Mouse (Mus musculus): ENCODE results near the gene Anpep.

Anpep gene

DNA sequence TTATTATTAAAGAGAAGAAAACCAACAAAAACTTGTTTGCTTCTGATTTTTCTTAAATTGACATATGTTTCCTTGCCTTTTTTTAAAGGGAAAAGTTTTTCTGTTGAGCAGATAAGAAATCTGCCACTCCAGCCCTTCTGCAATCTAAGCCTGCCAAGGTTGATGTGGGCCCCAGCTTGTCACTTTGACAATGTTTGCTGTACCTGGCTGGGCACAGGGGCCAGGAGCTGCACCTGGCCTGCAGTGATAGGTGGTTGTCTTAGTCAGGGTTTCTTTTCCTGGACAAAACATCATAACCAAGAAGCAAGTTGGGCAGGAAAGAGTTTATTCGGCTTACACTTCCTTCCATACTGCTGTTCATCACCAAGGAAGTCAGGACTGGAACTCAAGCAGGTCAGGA, 47.5 kb downstream of the Anpep start:
- intact Hi-C loops (cut with DNase I), result no loop called here

DNA sequence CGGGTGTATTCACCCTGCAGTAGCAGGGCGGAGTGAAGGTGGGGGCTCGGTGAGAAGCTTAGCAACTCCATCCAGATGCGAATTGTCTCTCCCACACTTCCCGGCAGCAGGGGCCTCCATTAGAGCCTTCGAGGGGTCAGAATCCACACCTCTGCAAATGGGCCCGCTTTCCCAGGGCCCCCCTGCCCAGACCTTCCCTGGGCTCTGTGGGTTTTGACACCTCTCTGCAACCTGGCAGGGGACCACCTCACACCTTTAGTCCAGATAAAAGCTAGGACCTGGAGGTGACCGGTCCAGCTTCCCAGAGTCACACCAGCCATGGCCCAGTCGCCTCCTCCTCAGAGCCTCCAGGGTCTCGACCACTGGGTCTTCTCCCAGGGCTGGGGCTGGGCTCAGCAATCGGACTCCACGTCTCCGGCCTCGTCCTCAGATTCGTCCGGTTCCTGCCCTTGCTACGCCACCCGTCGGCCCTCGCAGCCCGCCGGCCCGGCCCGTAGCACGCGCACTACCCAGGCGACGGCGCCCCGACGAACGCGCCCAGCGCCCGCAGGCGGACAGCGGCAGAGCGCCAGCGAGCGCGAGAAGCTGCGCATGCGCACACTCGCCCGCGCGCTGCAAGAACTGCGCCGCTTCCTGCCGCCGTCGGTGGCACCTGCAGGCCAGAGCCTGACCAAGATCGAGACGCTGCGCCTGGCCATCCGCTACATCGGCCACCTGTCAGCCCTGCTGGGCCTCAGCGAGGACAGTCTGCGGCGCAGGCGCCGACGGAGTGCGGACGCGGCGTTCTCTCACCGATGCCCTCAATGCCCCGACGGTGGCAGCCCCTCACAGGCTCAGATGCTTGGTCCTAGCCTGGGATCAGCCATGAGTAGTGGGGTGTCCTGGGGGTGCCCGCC, 50.0 kb downstream of the Anpep start, which contains the start of gene Mesp2:
Gene Mesp2 (plus strand): TSS at position 117 of the 896 bp plus-strand sequence.
- intact Hi-C loops (cut with DNase I), result no loop called here

DNA sequence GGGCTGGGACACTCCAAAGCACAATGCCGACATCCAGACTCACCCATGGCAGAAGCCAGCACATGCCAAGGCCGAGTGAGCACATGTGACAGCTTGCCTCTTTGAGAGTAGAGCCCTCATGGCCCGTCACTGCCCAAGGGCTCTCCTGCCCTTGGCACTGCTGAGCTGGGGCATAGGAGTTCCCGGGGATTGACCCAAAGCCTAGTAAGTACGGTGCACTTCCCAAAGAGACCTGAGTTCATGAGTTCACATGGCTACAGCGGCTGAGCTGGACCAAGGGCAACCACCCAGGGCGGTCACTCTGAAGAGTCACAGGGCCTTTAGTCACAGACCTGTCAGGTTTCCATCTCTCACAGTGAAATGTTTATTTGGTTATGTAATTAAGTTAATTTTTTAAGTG, 52.3 kb downstream of the Anpep start:
- intact Hi-C loops (cut with DNase I), result no loop called here

DNA sequence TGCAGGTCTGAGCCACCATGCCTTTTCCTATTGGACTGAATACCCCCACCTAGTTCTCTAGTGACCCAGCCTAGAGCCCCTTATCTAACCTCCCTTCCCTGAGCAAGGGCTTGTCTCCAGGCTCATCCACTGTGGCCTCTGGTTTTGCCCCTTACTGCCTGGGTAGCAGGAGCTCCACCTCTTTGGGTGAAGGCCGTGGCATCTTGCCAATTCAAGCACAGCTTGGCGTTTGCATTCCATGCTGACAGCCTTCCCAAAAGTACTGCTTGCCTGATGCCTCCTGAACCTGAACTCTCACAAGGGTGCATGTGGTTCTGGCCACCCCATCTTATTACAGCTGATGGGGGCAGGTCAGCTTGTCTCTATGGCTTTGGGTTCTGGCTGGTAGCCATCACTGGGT, 57.0 kb downstream of the Anpep start:
- intact Hi-C loops (cut with DNase I), result no loop called here

DNA sequence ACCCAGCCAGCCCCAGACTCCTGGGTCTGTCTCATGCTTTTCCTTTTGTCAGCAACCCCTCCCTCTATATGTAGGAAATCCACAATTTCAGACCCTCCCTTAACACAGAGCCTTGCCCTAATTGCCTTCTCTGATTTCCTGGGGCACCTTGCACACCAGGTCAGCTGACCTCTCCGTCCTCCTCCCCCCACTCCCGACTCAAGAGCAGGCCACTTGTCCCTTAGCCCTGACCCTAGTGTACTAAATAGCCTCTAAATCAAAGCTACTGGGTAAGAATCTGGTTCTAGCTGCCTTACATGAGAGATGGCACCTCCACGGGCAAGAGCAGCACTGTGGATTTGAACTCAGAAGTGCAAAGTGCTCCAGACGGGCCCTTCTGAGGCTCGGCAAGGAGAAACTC, 58.8 kb downstream of the Anpep start:
- intact Hi-C loops (cut with DNase I), result no loop called here

DNA sequence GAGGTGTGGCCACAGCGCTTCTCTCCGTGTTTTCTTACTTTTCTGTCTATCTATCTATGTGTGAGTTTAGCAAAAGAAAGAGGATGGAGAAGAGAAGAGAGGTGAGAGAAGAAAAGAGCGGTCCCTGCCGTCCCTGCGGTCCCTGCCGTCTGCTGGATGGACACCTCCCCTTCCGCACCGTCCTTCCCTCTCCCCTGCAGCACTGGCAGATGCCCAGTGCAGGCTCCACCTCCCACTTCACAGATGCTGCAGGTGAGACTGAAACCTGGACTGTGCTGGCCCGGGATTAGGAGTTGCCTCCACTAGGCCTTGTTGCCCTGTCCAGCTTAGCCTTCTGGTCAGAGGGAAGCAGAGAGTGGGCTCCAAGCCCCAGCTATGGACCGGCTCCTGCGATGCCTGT, 59.5 kb downstream of the Anpep start:
- intact Hi-C loops (cut with DNase I), result no loop called here

DNA sequence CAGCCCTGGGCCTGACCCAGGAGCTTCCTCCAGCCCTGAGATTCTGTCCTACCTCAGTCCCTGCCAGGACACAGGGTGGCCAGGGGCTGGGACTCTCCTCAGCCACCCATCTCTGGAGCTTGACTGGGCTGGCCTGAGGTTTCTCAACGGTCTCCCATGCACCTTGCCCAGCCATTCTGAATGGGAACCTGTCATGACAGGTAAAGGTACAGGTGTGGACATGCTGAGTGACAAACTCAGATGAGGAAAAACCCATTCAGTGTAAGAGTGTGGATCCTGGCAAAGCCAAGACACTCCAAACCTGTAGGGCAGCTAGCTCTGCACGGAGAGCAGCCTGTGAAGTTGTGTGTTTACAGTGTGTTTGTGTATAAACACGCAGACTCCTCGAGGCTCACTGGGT, 60.5 kb downstream of the Anpep start:
- intact Hi-C loops (cut with DNase I), result no loop called here

DNA sequence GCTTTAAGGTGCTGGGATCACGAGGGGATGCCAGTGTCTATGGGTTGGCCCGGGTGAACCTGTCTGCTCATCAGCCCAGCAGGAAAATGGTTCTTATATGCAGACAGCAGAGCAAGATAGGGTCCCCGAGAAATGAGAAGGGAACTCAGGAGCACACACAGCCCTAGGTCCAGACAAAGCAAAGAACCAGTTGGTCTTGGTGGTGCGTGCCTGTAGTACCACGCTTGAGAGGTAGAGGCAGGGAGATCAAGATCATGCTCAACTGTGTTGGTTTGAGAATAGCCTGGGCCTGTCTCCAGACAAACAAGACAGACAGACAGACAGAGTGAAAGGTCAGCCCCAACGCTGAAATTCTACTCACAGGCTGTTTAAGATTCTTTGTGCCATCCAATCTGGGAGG, 61.4 kb downstream of the Anpep start:
- intact Hi-C loops (cut with DNase I), result loop anchor here (1.0 kb wide), 1 partner anchor 115 kb away; no protein-coding TSS in a partner anchor

DNA sequence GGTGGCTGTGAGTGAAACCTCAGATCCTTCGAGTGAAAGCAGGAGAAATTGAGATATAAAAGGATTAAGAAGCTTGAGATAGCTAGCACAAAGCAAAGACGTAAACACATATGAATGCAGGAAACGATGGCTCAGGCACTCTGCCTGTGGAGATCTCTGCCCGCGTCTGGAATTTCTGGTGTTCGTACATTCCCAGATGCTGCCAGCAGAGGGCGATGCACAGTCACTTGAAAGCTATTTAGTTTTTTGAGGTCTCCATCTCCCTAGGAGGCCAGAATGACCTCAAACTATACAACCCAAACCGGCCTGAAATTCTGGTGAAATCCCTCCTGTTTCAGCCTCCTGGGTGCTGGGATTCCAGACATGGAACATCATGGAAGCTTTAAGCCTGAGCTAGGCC, 61.8 kb downstream of the Anpep start:
- intact Hi-C loops (cut with DNase I), result loop anchor here (1.0 kb wide), 1 partner anchor 115 kb away; no protein-coding TSS in a partner anchor

DNA sequence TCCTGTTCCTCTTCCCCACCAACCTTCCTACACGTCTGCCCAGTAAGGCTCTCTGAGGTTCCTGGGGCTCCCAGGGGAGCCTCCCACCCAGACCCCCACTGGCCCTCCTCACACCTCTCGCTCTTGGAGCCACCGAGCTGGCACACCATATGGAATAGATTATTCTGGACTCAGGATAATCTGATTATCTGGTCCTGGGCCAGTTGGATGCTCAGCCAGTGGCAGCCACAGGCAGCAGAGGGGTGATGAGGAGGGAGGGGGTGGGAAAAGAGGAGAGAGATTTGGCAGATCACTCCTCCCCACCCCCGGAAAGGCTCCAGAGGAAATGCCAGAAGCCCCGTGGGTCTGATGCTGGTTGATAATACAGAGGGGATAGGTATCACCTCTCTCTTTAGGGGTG, 62.3 kb downstream of the Anpep start:
- intact Hi-C loops (cut with DNase I), result loop anchor here (1.0 kb wide), 1 partner anchor 116 kb away; no protein-coding TSS in a partner anchor

DNA sequence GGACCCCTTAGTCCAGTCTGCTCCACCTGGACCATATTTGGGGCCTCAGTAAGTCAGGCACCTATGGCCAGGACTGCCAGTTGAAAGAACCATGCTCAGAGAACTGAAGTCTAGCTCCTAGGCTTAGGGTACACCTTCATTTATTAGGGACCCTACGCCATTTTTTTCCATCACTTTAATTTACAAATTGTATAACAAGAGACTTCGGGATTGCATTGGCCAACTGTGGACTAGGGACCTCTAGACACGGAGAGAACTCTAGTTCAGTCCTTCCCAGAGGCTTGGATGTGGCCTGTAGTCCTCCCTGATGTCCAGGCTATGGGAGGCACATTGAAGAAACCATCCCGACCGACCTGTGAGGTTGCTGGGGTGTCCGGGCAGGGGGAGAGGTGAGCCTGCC, 67.2 kb downstream of the Anpep start, which contains the start of gene Mesp1:
Gene Mesp1 (minus strand): TSS at position 101 of the 400 bp plus-strand sequence.
- intact Hi-C loops (cut with DNase I), result no loop called here

DNA sequence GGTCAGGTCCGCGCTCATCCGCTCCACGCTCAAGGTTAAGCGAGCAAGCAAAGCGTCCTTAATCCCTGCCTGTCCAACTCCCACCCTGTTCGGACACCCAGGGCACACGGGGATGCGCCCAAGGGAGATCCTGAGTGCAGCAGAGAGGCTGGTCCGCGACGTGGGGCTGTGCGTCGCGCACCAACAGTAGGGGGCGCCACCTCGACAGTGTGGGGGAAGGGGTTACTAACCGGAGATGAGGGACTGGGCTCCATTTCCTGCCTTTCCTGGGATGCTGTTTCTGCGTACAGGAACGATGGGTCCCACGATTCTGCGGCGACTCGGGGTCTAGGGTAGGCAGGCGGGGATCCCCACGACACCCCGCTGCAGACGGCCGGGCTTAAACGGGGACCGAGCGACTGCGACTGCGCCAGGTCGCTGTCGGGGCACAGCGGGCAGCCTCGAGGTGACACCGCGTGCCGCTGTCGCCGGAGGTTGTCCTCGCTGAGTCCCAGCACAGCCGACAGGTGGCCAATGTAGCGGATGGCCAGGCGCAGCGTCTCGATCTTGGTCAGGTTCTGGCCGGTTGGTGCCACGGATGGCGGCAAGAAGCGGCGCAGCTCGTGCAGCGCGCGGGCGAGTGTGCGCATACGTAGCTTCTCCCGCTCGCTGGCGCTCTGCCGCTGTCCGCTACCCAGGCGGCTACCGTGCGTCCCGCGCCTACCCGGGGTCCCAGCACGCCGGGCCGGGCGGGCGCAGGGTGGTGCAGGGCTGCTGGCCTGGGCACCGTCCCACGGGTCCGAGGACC, 68.0 kb downstream of the Anpep start:
- intact Hi-C loops (cut with DNase I), result no loop called here

DNA sequence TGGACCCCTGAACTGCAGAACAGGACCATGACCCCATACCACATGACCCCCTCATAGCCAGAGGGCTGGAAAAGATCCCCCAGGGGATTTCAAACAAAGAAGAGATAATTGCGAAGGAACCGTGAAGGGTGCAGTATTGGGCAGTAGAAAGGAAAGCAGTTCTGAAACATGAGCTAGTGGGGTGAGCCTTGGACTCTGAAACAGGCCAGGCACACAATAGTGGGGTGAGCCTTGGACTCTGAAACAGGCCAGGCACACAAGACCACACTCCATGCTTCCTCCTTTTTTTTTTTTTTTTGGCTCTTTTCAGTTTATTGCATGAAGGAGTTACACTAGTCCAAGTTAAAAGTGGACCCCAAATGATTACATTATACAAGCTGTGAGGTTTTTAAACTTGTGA, 71.0 kb downstream of the Anpep start:
- intact Hi-C loops (cut with DNase I), result loop anchor here (5.0 kb wide), 4 partner anchors 48 to 178 kb away; partner anchors contain the start of genes Pex11a, Ticrr and Wdr93

DNA sequence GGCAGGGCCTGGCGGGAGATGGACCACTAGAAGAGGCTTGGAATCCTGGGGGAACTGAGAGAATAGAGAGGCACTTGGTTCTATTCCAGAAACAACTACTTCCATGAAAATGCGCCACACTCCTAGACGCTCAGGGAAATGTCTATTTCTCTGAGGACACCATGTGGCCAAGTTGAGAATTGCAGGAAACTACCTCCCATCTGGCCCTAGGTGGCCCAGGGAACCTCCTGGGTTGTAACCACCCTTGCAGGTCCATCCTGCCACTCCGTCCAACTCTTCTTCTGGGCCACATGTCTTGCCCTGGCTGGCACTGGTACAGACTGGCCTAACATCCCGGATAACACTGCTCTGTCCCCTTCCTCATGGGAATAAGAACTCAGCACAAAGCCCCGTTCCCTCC, 74.6 kb downstream of the Anpep start:
- intact Hi-C loops (cut with DNase I), result loop anchor here (5.0 kb wide), 4 partner anchors 44 to 174 kb away; partner anchors contain the start of genes Pex11a, Ticrr and Wdr93

DNA sequence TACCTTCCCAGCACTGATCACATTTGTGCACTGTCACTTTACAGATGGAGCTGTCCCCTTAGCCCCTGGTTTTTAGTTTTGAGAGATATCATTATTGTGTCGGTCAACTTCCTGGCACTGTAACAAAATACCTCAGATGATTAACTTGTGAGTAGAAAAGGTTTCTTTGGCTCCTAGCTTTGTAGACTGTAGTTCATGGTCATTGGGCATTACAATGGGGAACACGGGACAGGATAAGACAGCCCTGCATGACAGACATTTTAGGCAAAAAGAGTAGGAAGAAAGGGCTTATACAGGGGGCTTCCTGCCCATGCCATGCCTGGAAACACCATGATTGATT, 78.4 kb downstream of the Anpep start:
- intact Hi-C loops (cut with DNase I), result no loop called here

DNA sequence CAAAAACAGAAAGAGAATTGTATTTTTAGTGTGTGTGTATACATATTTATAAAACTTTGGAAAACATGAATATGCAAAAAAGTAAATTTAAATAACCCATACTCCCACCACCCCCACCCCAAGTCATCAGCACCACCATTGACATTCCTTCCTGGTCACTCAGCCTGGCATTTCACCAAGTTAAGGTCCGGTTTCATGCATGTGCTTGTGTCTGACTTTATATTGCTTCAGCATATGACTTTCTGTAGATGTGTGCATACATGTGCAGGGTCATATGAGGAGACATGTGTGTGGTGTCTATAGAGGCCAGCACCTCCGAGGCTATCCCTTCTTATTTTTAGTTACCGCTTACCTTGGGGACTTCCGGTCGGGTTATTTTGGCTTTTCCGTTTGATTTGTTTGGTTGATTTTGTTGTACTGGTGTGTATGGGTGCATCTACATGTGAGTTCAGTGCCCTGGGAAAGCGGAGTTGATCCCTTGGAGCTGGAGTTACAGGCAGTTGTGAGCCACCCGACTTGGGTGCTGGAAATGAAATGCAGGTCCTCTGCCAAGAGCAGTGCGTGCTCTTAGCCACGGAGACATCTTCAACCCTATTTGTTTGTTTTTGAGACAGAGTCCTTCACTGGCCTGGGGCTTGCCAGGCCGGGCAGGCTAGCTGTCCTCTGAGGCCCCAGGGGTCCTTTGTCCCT, 78.9 kb downstream of the Anpep start:
- intact Hi-C loops (cut with DNase I), result no loop called here

DNA sequence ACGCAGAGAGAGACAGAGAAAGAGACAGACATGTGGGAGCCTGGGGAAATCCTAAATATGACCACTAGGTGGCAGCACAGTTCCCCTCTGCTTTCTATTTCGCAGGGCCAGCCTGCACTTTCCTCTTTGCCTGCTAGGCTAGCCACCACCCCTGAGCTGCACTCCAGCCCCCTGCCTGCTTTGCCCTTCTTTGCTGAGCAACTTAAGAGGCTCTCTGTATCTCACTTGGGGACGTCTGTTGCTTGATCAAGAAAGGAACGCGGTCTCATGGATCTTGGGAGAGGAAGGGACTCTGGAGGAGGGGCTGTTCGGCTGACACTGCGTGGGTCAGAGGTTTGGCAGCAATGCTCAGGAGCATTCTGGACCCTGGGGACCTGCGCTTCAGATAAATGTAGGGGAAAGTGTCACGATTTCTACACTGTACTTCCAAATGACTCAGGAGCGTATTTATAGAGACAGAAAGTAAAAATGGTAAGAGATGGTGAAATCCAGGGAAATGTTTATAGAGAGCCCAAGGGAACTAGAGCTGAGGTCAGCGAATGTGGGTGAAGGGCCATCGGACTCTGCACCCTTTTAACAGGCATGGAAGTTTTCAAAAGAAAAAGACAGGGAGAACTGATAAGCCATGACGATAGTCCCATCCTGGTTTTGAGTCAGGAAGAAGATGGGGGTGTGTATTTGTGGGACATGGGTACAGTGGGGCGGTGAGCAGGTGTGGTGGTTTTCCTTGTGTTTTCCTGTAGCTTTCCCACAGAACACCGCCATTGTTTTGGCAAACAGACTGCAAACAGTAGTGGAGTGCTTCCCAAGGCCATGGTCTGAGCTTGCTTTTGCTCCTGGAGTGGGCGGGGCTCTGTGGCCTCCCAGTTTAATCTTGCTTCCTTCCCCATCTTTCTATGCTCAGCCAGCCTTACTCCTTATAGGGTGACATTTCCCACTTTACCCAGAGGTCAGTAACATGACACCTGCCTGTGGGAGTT, 79.9 kb downstream of the Anpep start:
- intact Hi-C loops (cut with DNase I), result no loop called here

Measured in adrenal gland (tissue).